Mouse (Mus musculus) olfactory bulb, adult 2 months (tissue): ENCODE data around the gene Idh1.

Experiments
- CTCF ChIP-seq: fragments of 200-500 bp; IDR thresholded peaks from 2 replicates; pipeline ENCODE4 v1.5.1; 2012; ENCODE audit warnings: low read depth, mild to moderate bottlenecking, low read length, moderate library complexity; ENCODE audit not compliant: insufficient read depth
- POLR2A ChIP-seq: fragments of 200-500 bp; IDR thresholded peaks from 2 replicates; pipeline ENCODE4 v1.6.1; 2012; ENCODE audit warnings: mild to moderate bottlenecking, low read depth, low read length, moderate library complexity; ENCODE audit not compliant: insufficient read depth

GRCm38 (mm10) chr1:65112807-65113196 lies 73.5 kb downstream of the Idh1 start:
- TF ChIP-seq CTCF = no peak
- no peak for TF ChIP-seq POLR2A
